Mouse (Mus musculus) megakaryocyte progenitor cell, adult 5-6 weeks (primary cell): ENCODE data around the gene Atrx. TPM values are rescaled to one million over a fixed set of nuclear protein-coding genes. Genes with fewer than 3 reads are reported as not detected.
A peak's percentile ranks its signal among the peaks of the same experiment; 100 is the strongest.

ENCODE experiments used
- ATAC-seq: replicated peaks from 2 replicates; pipeline ENCODE4 v1.8.0; 2016; ENCODE audit warnings: mild to moderate bottlenecking, moderate TSS enrichment, inconsistent platforms; ENCODE audit not compliant: poor library complexity
- total RNA-seq, 2 experiments: library from RNA; stranded (forward) in 1 of 2; stranded (reverse) in 1 of 2; fragments of 157-497, 149-512 nt in 1 of 2; fragments of 200-1000 nt in 1 of 2; gene quantifications; 2 replicates each; pipeline versions ENCODE4 v1.2.3 to v1.2.4; 2015 to 2017

Atrx gene
- total RNA-seq, 2 experiments from 2014 or later, result 179 to 217 TPM

GRCm38 (mm10) chrX:105773281-105773680 lies 155.9 kb downstream of the Atrx start:
- ATAC-seq, result no peak

GRCm38 (mm10) chrX:105767932-105768331 lies 161.3 kb downstream of the Atrx start:
- no peak for ATAC-seq

DNA sequence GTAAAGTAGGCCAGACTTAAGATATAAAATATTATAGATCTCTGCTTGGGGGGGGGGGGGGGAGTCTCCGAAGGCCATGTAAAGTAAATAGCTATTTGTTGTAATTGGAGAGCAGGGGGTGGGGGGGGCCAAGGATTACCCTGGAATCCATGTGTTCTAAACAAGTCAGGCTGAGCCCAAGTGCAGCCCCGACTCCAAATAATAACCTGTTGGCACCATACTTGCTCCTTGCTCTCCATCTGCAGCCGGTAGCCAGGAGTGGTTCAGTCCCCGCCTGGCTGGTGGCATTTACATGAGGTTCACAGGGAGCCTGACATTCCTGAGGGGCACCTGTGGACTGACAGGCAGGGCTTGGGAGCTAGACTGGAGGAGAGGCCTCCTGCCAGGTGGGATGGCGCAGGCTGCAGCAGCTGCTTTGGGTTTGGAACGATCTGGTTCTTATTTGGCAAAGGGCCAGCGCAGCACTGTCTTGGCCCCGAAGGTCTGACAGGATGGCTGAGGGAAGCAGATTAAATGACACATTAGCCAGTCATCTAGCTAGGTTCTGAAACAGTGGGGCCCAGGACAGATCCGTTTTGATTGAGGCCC lies 161.9 kb downstream of the Atrx start:
- no peak for ATAC-seq

DNA sequence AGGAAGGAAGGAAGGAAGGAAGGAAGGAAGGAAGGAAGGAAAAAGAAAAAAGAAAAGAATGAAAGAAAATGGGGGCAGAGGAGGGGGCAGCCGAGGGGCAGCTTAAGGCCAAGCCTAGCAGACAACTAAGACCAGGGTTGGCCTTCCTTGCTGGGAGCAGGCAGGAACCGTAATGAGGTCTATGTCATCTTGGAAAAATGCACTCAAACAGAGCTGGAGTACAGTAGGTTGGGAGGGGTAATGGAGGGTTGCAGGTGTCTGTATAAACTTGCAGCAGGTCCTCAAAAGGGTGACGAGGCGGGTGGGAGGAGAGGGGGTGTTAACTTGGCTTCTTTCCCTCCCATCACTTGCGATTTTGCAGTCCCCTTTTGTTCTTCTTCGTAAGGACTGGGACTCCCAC lies 163.2 kb downstream of the Atrx start:
- no peak for ATAC-seq

GRCm38 (mm10) chrX:105765005-105765706 lies 164.0 kb downstream of the Atrx start:
- ATAC-seq, result peak; percentile 58

DNA sequence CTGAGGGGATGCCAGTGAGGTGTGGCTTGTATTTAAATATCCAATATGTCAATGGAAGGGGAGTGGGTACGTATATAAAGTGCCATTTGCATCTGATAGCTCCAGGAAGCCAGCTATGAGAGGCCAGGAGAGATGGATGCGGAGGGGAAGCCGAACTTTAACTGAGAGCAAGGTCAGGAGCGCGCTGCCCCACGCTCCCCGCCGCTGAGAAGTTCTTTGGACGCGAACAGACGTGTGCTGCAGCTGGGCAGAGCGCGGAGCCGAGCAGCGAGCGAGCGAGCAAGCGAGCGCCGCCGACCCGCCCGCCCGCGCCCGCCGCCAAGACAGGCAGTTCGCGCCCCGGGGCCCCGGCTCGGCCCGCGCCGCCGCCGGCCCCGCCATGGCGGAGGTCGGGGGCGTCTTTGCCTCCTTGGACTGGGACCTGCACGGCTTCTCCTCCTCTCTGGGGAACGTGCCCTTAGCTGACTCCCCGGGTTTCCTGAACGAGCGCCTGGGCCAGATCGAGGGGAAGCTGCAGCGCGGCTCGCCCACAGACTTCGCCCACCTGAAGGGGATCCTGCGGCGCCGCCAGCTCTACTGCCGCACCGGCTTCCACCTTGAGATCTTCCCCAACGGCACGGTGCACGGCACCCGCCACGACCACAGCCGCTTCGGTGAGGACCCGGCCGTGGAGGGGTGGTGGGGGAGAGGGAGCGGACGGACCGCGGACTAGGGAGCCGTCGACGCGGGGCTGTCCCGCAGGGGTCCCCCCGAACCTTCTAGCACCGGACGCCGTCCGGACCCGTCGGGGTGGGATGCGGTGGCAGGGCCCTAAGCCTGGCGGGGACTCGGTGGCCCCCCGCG lies 164.8 kb downstream of the Atrx start, which contains the start of gene Fgf16:
TSS of gene Fgf16 (plus strand) at position 118 of the 843 bp plus-strand sequence.
- ATAC-seq, result peak; percentile 36; the same call in 1 of the 2 replicates

DNA sequence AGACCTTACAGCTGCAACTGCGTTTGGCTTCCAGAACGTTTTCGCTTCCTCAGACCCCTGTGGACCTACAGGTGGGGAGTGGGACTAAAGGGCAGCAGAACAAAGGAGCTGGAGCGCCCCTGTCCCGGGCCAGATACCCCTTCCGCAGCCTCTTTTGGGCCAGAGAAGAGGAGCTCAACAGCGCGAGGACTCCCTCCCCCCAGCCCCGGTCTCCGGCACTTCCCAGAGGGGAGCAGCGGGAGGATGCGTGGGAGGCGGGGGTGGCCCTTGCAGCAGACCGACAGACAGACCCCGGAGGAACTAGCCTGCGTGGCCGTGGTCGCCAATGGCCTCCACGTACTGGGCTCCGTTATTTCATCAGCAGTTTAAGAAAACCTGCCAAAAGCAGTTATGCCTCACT lies 165.6 kb downstream of the Atrx start:
- ATAC-seq, result peak; percentile 30; the same call in 1 of the 2 replicates

GRCm38 (mm10) chrX:105762847-105763527 lies 166.2 kb downstream of the Atrx start:
- peak; percentile 43 for ATAC-seq

Other genes starting within 250 kb of the Atrx start
- not detected in 2 replicates for gene Fgf16, start 165.1 kb downstream of the Atrx start, total RNA-seq (2015)
- gene Fgf16, start 165.1 kb downstream of the Atrx start, total RNA-seq (2017), result not detected in 2 replicates
- gene Magt1, start 82.5 kb upstream of the Atrx start, total RNA-seq (2015), result 71.6 and 77.2 TPM in 2 replicates
- gene Magt1, start 82.5 kb upstream of the Atrx start, total RNA-seq (2017), result 91.2 and 112 TPM in 2 replicates
- 356 and 368 TPM in 2 replicates for gene Cox7b, start 86.3 kb upstream of the Atrx start, total RNA-seq (2015)
- 459 and 491 TPM in 2 replicates for gene Cox7b, start 86.3 kb upstream of the Atrx start, total RNA-seq (2017)
- 3.9 and 8.3 TPM in 2 replicates for gene Atp7a, start 97.9 kb upstream of the Atrx start, total RNA-seq (2015)
- 3.5 and 4.2 TPM in 2 replicates for gene Atp7a, start 97.9 kb upstream of the Atrx start, total RNA-seq (2017)
- gene Tlr13, start 213.8 kb upstream of the Atrx start, total RNA-seq (2015), result 1.3 and 1.6 TPM in 2 replicates
- gene Tlr13, start 213.8 kb upstream of the Atrx start, total RNA-seq (2017), result 1.00 and 1.4 TPM in 2 replicates